Mouse (Mus musculus) embryonic facial prominence, embryonic 14.5 days (tissue): Measurements from ENCODE around the gene Lfng. TPM values are rescaled to one million over a fixed set of nuclear protein-coding genes. Genes with fewer than 3 reads are reported as not detected.

Experiments
- ATAC-seq: fragments of 200-750 bp; cut with Nextera tagmentation; 2 replicates; pipeline ENCODE4 v1.8.0; 2017; ENCODE audit warnings: low read depth, moderate number of reproducible peaks, moderate TSS enrichment
- DNase-seq: peaks from one replicate; pipeline ENCODE4 v3.0.0-alpha.2; 2015; ENCODE audit warnings: low spot score
- H3K27ac ChIP-seq: fragments of 300-500 bp; sonication (generic); replicated peaks from 2 replicates; pipeline ENCODE4 v1.5.1; 2014; ENCODE audit warnings: low read depth, mild to moderate bottlenecking, low read length, moderate library complexity
- H3K27me3 ChIP-seq: fragments of 300-500 bp; sonication (generic); replicated peaks from 2 replicates; pipeline ENCODE4 v1.6.1; 2014; ENCODE audit warnings: low read length; ENCODE audit not compliant: control insufficient read depth, insufficient read depth
- H3K36me3 ChIP-seq: fragments of 300-500 bp; sonication (generic); 2 replicates; pipeline ENCODE4 v1.6.1; 2014; ENCODE audit warnings: low read length, mixed read lengths; ENCODE audit not compliant: control insufficient read depth, insufficient read depth
- H3K4me1 ChIP-seq: fragments of 300-500 bp; sonication (generic); 2 replicates; pipeline ENCODE4 v1.6.1; 2014; ENCODE audit warnings: antibody characterized with exemption, low read length; ENCODE audit not compliant: control insufficient read depth, insufficient read depth
- H3K4me2 ChIP-seq: fragments of 300-500 bp; sonication (generic); 2 replicates; pipeline ENCODE4 v1.6.1; 2014; ENCODE audit warnings: low read depth, mild to moderate bottlenecking, low read length, moderate library complexity, mixed read lengths
- H3K4me3 ChIP-seq: fragments of 300-500 bp; sonication (generic); 2 replicates; pipeline ENCODE4 v1.5.1; 2014; ENCODE audit warnings: low read depth, mild to moderate bottlenecking, low read length
- H3K9ac ChIP-seq: fragments of 300-500 bp; sonication (generic); 2 replicates; pipeline ENCODE4 v1.6.1; 2014; ENCODE audit warnings: low read depth, mild to moderate bottlenecking, low read length, moderate library complexity, mixed read lengths
- H3K9me3 ChIP-seq: fragments of 300-500 bp; sonication (generic); 2 replicates; pipeline ENCODE4 v1.6.1; 2016; ENCODE audit warnings: low read length; ENCODE audit not compliant: control insufficient read depth
- WGBS: fragments of 180-500 bp; shearing (Covaris S2); extraction: QIAGEN DNeasy Blood & Tissue Kit; methylation state at CpG from one replicate; pipeline ENCODE4 v1.1.7; 2014; 5-methylcytosine and 5-hydroxymethylcytosine counted together
- polyA plus RNA-seq: library from polyadenylated mRNA; unstranded; fragments of >200 nt; fragmentation: Nextera tagmentation; extraction: Ambion mirVana; gene quantifications from 2 replicates; pipeline ENCODE4 v1.2.1, GENCODE M21; 2014

Gene Lfng
- polyA plus RNA-seq, 1 experiment from 2014 or later, result 27.9 TPM

DNA sequence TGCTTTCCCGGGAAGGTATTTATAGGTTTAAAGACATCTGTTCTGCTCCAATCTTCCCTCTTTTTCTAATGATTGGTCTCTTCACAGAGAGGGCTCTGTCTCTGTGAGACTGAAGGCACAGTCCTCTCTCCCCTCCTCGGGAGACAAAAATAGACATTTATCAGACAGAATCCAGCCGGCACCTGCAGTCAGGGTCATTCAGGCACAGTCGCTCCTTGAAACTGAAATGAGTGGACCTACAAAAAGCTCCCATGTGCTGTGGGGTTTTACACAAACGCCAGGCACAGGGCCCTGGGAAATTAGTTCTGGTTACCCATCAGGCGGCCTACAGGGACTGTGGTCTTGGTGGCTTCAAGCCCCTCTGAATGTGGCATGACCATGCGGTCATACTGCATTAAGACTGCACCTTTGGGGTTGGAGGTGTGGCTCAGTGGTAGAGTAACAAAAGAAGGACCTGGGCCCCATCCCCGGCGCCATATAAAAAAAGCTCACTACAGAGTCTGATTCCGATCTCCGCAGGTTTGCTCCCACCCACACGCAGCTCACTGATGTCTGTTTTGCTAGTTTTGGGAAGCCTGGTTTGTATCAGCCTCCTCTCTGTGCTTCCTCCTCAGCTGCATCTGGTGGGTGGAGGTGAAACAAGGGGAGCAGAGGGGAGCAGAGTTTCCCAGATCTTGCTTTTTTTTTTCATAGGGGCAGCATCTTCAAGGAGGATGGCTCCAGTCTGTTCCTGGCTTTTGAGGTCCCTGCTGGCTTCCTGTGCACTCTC, 54.9 kb downstream of the Lfng start:
- no peak for ATAC-seq
- H3K9ac ChIP-seq, result no peak overlapping the region
- no peaks in the 10 kb centered on the region for H3K9me3 ChIP-seq
- no peaks in the 10 kb centered on the region for H3K27me3 ChIP-seq
- H3K27ac ChIP-seq, result no peak overlapping the region
- WGBS, result 51% methylated on average over 12 of the region's 12 CpGs
- no peak overlapping the region for H3K4me2 ChIP-seq
- H3K4me1 ChIP-seq, result peaks cover 29% of the 10 kb centered on the region
- peaks cover 18% of the 10 kb centered on the region; the same call in 1 of the 2 replicates for H3K36me3 ChIP-seq
- DNase-seq, result peak; percentile 36
- H3K4me3 ChIP-seq, result no peak overlapping the region

GRCm38 (mm10) chr5:140662741-140663592, 55.8 kb downstream of the Lfng start:
- H3K27ac ChIP-seq, result no peak overlapping the region
- H3K27me3 ChIP-seq, result no peaks in the 10 kb centered on the region
- no peak overlapping the region for H3K4me2 ChIP-seq
- no peak overlapping the region for H3K9ac ChIP-seq
- H3K36me3 ChIP-seq, result peaks cover 18% of the 10 kb centered on the region; the same call in 1 of the 2 replicates
- H3K4me1 ChIP-seq, result peaks cover 29% of the 10 kb centered on the region
- H3K9me3 ChIP-seq, result no peaks in the 10 kb centered on the region
- H3K4me3 ChIP-seq, result no peak overlapping the region
- DNase-seq, result no peak
- ATAC-seq, result no peak
- 60% methylated on average over 17 of the region's 17 CpGs for WGBS

DNA sequence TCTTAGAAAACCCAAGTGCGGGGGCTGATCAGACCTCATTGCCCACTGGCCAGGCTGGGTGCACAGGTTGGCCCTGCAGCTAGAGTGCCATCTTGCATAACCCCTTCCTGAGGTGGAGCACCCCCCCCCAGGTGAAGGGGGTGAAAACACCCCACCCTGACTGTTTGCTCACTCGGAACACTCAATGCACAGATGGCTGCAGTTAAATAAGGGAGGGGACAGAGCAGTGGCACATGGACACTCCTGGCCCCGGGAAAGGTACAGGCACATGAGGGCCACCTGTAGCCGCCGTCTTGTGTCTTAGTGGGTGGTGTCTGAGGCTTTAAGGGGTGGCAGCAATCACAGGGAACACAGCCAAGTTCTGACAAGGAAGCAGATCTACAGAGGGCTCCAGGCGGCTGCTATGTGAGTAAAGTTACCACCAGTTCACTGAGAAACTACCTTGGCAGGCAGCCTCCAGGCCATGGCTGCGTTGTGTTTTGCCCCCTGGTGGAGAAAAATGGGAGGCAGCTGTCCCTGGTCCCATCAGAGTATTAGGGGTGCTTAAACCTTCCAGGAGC, 56.6 kb downstream of the Lfng start:
- 42% methylated on average over 7 of the region's 7 CpGs for whole genome bisulfite sequencing
- Histone ChIP-seq H3K4me2 (no peak overlapping the region), H3K27me3 (no peaks in the 10 kb centered on the region), H3K27ac (no peak overlapping the region), H3K4me1 (peaks cover 29% of the 10 kb centered on the region), H3K9me3 (peaks cover 1% of the 10 kb centered on the region), H3K36me3 (peaks cover 21% of the 10 kb centered on the region), H3K4me3 (no peak overlapping the region), H3K9ac (no peak overlapping the region)
- peak; percentile 85 for ATAC-seq
- DNase-seq, result peak; percentile 87

Other genes with a start within 250 kb of the Lfng start
- gene Snx8, start 218.1 kb upstream of the Lfng start, polyA plus RNA-seq, result 10.7 and 11.2 TPM in 2 replicates
- gene Eif3b, start 188.0 kb upstream of the Lfng start, polyA plus RNA-seq, result 130 and 143 TPM in 2 replicates
- gene Gm4869, start 161.7 kb upstream of the Lfng start, polyA plus RNA-seq, result 0.06 and 0.07 TPM in 2 replicates
- gene Chst12, start 101.8 kb upstream of the Lfng start, polyA plus RNA-seq, result 25.1 and 25.4 TPM in 2 replicates
- gene Grifin, start 42.2 kb upstream of the Lfng start, polyA plus RNA-seq, result not detected in 2 replicates
- gene Ttyh3, start 41.7 kb downstream of the Lfng start, polyA plus RNA-seq, result 47.5 and 50.5 TPM in 2 replicates
- gene Iqce, start 95.1 kb downstream of the Lfng start, polyA plus RNA-seq, result 17.2 and 25.1 TPM in 2 replicates
- 17.8 and 21.7 TPM in 2 replicates for gene Brat1, start 97.7 kb downstream of the Lfng start, polyA plus RNA-seq
- 0.54 and 0.87 TPM in 2 replicates for gene Amz1, start 116.8 kb downstream of the Lfng start, polyA plus RNA-seq
- gene Gna12, start 223.1 kb downstream of the Lfng start, polyA plus RNA-seq, result 23.4 and 28.9 TPM in 2 replicates